Mouse (Mus musculus) liver, embryonic 15.5 days (tissue): ENCODE results near the gene Abcd3. TPM values are rescaled to one million over a fixed set of nuclear protein-coding genes. Genes with fewer than 3 reads are reported as not detected.
"Not testable (repeated sequence)": the region's sequence is repeated elsewhere in the genome, so short reads cannot be mapped to it uniquely, and the experiment has no call there.

ENCODE experiments used
- ATAC-seq: fragments of 200-750 bp; cut with Nextera tagmentation; 2 replicates; pipeline ENCODE4 v1.8.0; 2017; ENCODE audit warnings: moderate number of reproducible peaks, mild to moderate bottlenecking, moderate library complexity; ENCODE audit not compliant: insufficient read depth
- H3K27ac ChIP-seq: fragments of 300-500 bp; sonication (generic); replicated peaks from 2 replicates; pipeline ENCODE4 v1.5.1; 2015; ENCODE audit warnings: mild to moderate bottlenecking, inconsistent platforms
- H3K27me3 ChIP-seq: fragments of 300-500 bp; sonication (generic); 2 replicates; pipeline ENCODE4 v1.6.1; 2015; ENCODE audit warnings: mild to moderate bottlenecking, inconsistent platforms
- H3K36me3 ChIP-seq: fragments of 300-500 bp; sonication (generic); replicated peaks from 2 replicates; pipeline ENCODE4 v1.6.1; 2015; ENCODE audit warnings: moderate library complexity, mild to moderate bottlenecking, inconsistent platforms
- H3K4me1 ChIP-seq: fragments of 300-500 bp; sonication (generic); replicated peaks from 2 replicates; pipeline ENCODE4 v1.6.1; 2015; ENCODE audit warnings: inconsistent platforms
- H3K4me2 ChIP-seq: fragments of 300-500 bp; sonication (generic); 2 replicates; pipeline ENCODE4 v1.6.1; 2015; ENCODE audit warnings: moderate library complexity, mild to moderate bottlenecking, inconsistent platforms
- H3K4me3 ChIP-seq: fragments of 300-500 bp; sonication (generic); replicated peaks from 2 replicates; pipeline ENCODE4 v1.5.1; 2015; ENCODE audit warnings: mild to moderate bottlenecking, inconsistent platforms
- H3K9ac ChIP-seq: fragments of 300-500 bp; sonication (generic); 2 replicates; pipeline ENCODE4 v1.6.1; 2015; ENCODE audit warnings: moderate library complexity, mild to moderate bottlenecking, inconsistent platforms
- H3K9me3 ChIP-seq: fragments of 300-500 bp; sonication (generic); replicated peaks from 2 replicates; pipeline ENCODE4 v1.6.1; 2016; ENCODE audit warnings: inconsistent platforms
- WGBS: fragments of 180-500 bp; shearing (Covaris S2); methylation state at CpG from one replicate; pipeline ENCODE4 v1.1.7; 2015; ENCODE audit warnings: mixed read lengths; ENCODE audit not compliant: insufficient replicate concordance; 5-methylcytosine and 5-hydroxymethylcytosine counted together
- polyA plus RNA-seq: library from polyadenylated mRNA; unstranded; fragments of >200 nt; fragmentation: Nextera tagmentation; extraction: Ambion mirVana; gene quantifications from 2 replicates; pipeline ENCODE4 v1.2.1, GENCODE M21; 2015

Gene Abcd3
- polyA plus RNA-seq, 1 experiment from 2014 or later, result 24.9 TPM

DNA sequence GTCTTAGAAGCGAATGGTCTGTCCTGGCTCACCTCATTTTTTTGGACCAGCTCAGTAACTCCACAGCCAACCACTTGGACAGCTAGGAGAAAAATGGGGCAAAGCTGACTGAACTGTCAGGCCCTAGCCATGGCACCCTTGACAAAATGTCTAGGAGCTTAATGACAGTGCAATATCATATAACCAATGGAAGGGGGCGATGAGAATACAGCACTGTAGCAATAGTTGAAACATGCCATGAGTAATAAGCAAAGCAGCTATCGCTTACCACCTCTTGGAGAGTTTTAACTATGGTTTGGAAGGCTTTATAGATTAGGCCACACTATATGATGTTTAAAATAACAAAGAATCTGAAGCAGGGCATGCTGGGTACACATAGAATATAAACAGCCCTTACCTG is 46.3 kb downstream of the Abcd3 start:
- no peaks in the 10 kb centered on the region for H3K4me1 ChIP-seq
- no peak overlapping the region for H3K9ac ChIP-seq
- H3K36me3 ChIP-seq, result peaks cover 57% of the 10 kb centered on the region
- H3K4me3 ChIP-seq, result no peak overlapping the region
- H3K27ac ChIP-seq, result no peak overlapping the region
- no peaks in the 10 kb centered on the region for H3K9me3 ChIP-seq
- H3K27me3 ChIP-seq, result no peaks in the 10 kb centered on the region
- 82% methylated on average over 3 of the region's 3 CpGs for WGBS
- no peak for ATAC-seq
- no peak overlapping the region for H3K4me2 ChIP-seq

DNA sequence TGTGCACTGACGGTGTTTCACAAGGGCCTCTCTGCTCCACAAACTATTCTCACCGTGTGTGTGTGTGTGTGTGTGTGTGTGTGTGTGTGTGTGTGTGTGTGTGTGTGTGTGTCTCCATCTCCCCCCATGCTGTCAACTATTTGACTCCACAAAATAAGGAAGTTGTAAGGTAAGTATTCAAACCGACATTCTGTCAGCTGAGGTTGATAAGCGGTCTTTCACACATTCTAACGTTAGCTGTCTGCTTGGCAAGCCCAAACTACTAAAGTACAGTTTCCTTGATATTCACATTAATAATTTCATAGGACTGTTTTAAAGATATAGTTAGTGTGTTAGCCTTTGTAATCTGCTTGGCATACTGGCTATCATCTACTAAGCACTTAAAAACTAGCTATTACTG is 48.3 kb downstream of the Abcd3 start:
- peaks cover 56% of the 10 kb centered on the region for H3K36me3 ChIP-seq
- ATAC-seq, result no peak
- H3K4me2 ChIP-seq, result no peak overlapping the region
- H3K9ac ChIP-seq, result no peak overlapping the region
- WGBS, result 35% methylated on average over 5 of the region's 5 CpGs
- no peaks in the 10 kb centered on the region for H3K27me3 ChIP-seq
- no peaks in the 10 kb centered on the region for H3K4me1 ChIP-seq
- H3K9me3 ChIP-seq, result no peaks in the 10 kb centered on the region
- H3K4me3 ChIP-seq, result no peak overlapping the region
- no peak overlapping the region for H3K27ac ChIP-seq

DNA sequence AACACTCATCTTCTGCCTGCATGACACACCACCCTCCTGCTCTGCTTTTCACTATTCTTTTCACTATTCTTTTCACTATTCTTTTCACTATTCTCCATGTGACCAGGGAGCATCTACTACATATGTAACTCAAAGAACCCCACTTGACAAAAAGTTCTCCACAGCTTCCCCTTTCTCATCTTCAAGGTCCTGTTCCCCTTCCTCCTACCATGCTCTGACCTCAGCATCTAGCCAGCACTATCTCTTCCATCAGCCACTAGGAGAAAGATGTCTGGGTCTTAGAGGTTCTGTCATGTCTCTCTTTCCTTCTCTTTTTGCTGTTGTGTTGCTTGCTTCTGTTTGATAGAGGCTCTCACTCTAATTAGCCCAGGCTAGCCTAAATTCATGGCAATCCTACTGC is 49.1 kb downstream of the Abcd3 start:
- Histone ChIP-seq H3K9me3 (no peaks in the 10 kb centered on the region), H3K27me3 (no peaks in the 10 kb centered on the region), H3K27ac (no peak overlapping the region), H3K36me3 (peaks cover 52% of the 10 kb centered on the region), H3K9ac (no peak overlapping the region), H3K4me1 (no peaks in the 10 kb centered on the region), H3K4me2 (no peak overlapping the region), H3K4me3 (no peak overlapping the region)
- ATAC-seq, result no peak

DNA sequence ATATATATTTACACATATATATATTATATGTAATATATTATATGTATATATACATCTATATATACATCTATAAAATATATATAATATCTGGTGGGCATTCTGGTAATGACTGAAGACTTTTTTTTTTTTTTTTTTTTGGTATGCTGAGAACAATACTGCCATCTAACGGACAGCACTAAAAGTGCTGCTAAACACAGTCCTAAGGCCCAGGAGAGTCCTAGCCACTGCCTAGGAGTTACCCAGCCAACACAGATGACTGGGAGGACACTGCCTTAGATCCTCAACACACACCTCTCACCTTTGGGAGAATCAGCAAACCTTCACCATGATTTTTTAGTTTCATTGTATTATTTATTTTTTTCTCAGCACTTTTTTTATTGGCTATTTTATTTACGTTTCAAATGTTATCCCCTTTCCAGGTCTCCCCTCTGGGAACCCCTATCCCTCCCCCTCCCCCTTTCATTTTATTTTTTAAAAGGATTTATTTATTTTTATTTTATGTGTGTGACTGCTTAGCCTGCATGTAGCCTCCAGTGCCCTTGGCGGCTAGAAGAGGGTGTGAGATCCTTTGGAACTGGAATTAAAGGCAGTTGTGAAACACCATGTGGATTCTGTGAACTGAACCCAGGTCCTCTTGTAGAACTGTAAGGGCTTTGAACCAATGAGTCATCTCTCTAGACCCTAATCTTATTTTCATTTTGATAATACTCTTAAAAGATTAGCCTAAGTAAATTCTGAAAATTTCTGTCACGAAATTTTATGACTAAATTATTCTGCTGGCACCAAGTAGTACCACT is 52.8 kb downstream of the Abcd3 start:
- no peaks in the 10 kb centered on the region for H3K4me1 ChIP-seq
- no peak for ATAC-seq
- H3K27ac ChIP-seq, result no peak overlapping the region
- 56% methylated on average over 4 of the region's 4 CpGs for WGBS
- H3K27me3 ChIP-seq, result no peaks in the 10 kb centered on the region
- no peak overlapping the region for H3K9ac ChIP-seq
- no peak overlapping the region for H3K4me3 ChIP-seq
- peaks cover 26% of the 10 kb centered on the region for H3K36me3 ChIP-seq
- no peak overlapping the region for H3K4me2 ChIP-seq
- no peaks in the 10 kb centered on the region for H3K9me3 ChIP-seq

DNA sequence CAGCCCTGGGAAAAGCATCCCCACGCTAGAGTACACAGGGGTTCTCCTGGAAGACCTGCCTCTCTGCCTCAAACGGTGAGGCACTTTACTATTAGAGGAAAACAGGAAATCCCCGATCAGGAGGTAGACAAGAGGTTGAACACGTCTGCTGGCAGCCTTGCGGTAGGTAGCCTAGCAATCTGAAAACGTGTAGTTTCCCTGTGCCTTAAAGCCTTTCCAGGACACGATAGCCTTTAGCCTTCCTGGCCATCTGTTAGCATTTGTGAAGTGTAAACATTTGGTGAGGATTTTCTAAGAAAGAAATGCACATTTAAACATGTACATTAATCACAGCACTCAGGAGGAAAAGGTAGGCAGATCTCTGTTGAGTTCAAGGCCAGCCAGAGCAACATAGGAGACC is 56.7 kb downstream of the Abcd3 start:
- no peak for ATAC-seq
- no peaks in the 10 kb centered on the region for H3K9me3 ChIP-seq
- no peak overlapping the region for H3K27ac ChIP-seq
- H3K36me3 ChIP-seq, result peaks cover 7% of the 10 kb centered on the region; the same call in 1 of the 2 replicates
- H3K27me3 ChIP-seq, result no peaks in the 10 kb centered on the region
- 46% methylated on average over 7 of the region's 7 CpGs for WGBS
- H3K4me1 ChIP-seq, result no peaks in the 10 kb centered on the region
- H3K9ac ChIP-seq, result no peak overlapping the region
- H3K4me2 ChIP-seq, result no peak overlapping the region
- H3K4me3 ChIP-seq, result no peak overlapping the region

DNA sequence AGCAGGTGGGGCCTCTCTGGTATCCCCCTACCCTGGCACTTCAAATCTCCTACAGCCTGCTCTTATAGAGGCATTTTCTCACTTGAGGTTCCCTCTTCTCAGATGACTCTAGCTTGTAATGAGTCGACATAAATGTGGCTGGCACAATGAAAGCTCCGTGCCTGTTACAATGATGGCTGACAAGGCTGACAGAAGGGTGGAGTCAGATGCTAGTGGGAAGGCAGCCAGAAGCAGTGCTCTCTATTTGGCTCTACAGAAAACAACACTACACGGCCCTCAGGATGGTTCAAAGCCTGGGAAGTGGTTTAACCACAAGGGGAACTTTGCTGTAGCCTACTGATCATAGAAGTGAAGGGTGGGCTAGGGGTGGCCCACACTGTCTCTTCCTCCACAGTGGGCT is 60.0 kb downstream of the Abcd3 start:
- no peaks in the 10 kb centered on the region for H3K9me3 ChIP-seq
- H3K4me3 ChIP-seq, result no peak overlapping the region
- no peak overlapping the region for H3K4me2 ChIP-seq
- no peak overlapping the region for H3K9ac ChIP-seq
- H3K27me3 ChIP-seq, result no peaks in the 10 kb centered on the region
- 0 out of 2 replicates have a peak, but pooled peaks cover 2% of the 10 kb centered on the region for H3K36me3 ChIP-seq
- ATAC-seq, result no peak
- no peak overlapping the region for H3K27ac ChIP-seq
- no peaks in the 10 kb centered on the region for H3K4me1 ChIP-seq
- WGBS, result 9% methylated on average over 3 of the region's 3 CpGs

GRCm38 (mm10) chr3:121754319-121755090 is 60.6 kb downstream of the Abcd3 start:
- not testable (repeated sequence) for H3K9me3 ChIP-seq, H3K27me3 ChIP-seq, H3K9ac ChIP-seq, H3K4me3 ChIP-seq, H3K4me1 ChIP-seq, H3K27ac ChIP-seq, H3K36me3 ChIP-seq, H3K4me2 ChIP-seq, ATAC-seq
- 64% methylated on average over 10 of the region's 10 CpGs for WGBS

- H3K4me1 ChIP-seq, result 0 out of 2 replicates have a peak, but pooled peaks cover 10% of the 10 kb centered on the region
- not testable (repeated sequence) for H3K4me3 ChIP-seq, ATAC-seq, H3K4me2 ChIP-seq, H3K27me3 ChIP-seq, H3K9me3 ChIP-seq, H3K27ac ChIP-seq, H3K9ac ChIP-seq, H3K36me3 ChIP-seq
- WGBS, result 69% methylated on average over 4 of the region's 4 CpGs
Observed at GRCm38 (mm10) chr3:121741186-121741848, 73.8 kb downstream of the Abcd3 start.

GRCm38 (mm10) chr3:121739489-121740213 is 75.5 kb downstream of the Abcd3 start:
- H3K4me2 ChIP-seq, result no peak overlapping the region
- 0 out of 2 replicates have a peak, but pooled peaks cover 14% of the 10 kb centered on the region for H3K4me1 ChIP-seq
- no peaks in the 10 kb centered on the region for H3K27me3 ChIP-seq
- ATAC-seq, result no peak
- 22% methylated on average over 17 of the region's 17 CpGs for WGBS
- H3K36me3 ChIP-seq, result no peaks in the 10 kb centered on the region
- no peaks in the 10 kb centered on the region for H3K9me3 ChIP-seq
- no peak overlapping the region for H3K4me3 ChIP-seq
- H3K9ac ChIP-seq, result no peak overlapping the region
- no peak overlapping the region for H3K27ac ChIP-seq

GRCm38 (mm10) chr3:121738742-121739342 is 76.3 kb downstream of the Abcd3 start:
- peak; percentile 31; the same call in 1 of the 2 replicates for ATAC-seq

More at GRCm38 (mm10) chr3:121738742-121739342, 76.3 kb downstream of the Abcd3 start:
- Histone ChIP-seq H3K9me3 (no peaks in the 10 kb centered on the region), H3K36me3 (no peaks in the 10 kb centered on the region), H3K9ac (no peak overlapping the region), H3K4me3 (no peak overlapping the region), H3K27ac (no peak overlapping the region), H3K27me3 (no peaks in the 10 kb centered on the region), H3K4me1 (0 out of 2 replicates have a peak, but pooled peaks cover 14% of the 10 kb centered on the region), H3K4me2 (no peak overlapping the region)
- 55% methylated on average over 9 of the region's 9 CpGs for WGBS
